Mouse (Mus musculus) cerebellum, adult 18-20 months (tissue): Measurements from ENCODE around the gene Cd6.

Experiments
- DNase-seq, 2 experiments: peaks; one replicate each; pipeline ENCODE4 v3.0.0; 2021

Gene Cd6

DNA sequence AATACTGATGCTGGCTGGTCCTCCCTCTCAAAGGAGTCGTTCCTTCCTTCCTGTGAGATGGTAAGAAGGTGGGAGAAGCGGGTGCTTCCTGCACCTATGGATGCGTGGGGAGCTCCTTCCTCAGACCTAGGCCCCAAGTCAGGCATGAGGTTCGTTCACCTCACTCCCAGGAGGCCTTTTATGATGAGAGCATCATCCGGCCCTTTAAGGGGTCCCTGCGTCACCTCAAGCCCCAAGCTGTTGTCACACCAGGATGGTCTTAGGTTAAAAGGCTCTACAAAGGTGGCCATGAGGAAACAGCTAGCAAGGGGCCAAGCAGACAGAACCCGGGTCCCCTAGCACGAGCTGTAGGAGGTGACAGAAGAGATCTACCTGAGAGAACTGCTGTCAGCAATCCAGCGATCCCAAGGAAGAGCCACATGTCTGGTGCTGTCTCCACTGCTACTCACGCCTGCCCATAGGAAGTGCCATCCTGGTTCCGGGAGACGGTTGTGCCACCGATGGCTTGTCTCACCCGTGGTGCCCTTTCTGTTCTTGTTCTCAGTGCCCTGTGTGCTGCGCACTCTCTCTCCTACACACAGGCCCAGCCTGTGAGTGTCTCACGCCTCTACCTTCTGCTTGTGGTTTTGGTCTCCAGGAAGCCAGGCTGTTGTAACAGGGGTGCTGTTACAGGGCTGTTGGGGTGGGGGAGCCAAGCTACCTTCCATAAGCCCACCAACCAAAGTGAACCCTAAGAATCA is at the start of gene Cd6:
Gene Cd6, minus strand, starts transcription at position 623 of the 740 bp plus-strand sequence.
- no peak for DNase-seq

DNA sequence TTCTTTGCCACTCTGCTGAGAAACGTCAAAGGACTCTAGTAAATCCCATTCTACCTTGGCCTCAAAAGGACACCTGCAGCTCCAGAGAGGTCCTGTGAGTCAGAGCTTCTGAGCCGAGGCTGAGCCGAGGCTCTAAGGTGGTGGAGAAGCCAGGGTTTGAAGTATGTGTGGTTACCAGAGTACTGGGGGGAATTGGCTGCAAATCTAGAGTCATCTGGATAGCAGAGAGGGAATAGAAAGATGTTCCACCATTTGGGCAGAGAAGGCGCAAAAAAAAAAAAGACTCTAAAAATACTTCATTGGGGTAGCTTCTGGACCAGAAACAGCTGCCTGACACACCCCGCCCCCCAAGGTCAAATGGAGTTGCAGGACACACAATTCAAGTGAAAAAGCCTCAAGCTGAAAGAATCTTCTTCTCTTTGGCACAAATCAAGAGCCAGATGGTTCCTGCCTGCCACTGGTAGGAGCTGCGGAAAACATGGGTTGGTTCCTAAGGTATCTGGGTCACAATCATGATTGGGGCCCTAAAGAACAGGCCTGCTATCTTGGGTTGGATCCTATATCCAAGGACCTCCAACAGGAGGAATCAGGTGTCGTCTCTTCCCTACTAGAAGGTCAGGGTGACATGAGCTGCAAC is 48.5 kb upstream of the Cd6 start:
- peak; percentile 75 to 81 for DNase-seq

DNA sequence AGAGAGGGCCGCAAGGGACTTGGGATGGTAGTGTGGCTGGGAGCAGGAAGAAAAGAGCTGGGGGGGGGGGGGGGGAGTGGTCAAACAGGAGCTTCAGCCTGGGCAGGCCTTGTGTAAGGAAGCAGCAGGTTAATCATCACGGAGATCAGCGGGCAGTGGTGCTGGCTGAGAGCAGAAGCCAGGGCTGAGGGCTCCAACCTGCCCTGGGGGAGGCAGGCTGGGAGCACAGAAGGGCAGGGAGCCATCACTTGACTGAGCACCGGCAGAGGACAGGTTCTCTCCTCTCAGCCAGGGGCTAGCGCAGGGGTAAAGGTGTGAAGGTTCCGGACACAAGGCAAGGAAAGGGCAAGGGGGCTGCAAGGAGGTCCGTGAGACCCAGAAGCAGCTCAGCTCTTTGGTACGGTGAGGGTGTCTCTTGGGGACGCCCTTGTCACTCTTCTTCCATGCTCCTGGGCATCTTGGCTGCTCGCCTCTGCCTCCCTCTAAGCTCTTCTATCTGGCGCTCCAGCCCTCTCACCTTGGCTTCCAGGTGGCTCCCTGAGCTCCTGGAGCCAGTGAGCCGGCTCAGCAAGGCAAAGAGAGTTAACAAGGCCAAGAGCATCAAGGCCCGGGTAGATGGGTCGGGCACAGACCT is 41.6 kb upstream of the Cd6 start:
- DNase-seq, result peak in 1 of 2 experiments; percentile 63

DNA sequence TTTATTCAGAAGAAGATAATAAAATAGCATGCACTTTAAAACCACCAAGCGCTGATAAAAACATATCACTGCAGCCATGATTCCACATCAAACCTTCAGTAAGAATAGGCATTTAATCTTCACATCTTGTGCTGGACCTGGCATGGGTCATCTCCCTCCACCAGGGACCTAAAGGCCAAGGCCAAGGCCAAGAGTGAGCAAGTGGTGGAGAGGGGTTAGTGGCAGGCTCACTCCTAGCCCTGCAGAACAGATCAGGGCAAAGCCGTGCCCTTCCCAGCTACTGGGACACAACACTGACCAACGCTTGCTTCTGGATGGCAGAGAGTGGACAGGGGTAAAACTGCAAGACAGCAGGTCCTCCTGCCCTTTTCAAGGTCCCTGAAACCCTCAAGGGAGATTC is 40.8 kb upstream of the Cd6 start:
- DNase-seq, result peak in 1 of 2 experiments; percentile 34

DNA sequence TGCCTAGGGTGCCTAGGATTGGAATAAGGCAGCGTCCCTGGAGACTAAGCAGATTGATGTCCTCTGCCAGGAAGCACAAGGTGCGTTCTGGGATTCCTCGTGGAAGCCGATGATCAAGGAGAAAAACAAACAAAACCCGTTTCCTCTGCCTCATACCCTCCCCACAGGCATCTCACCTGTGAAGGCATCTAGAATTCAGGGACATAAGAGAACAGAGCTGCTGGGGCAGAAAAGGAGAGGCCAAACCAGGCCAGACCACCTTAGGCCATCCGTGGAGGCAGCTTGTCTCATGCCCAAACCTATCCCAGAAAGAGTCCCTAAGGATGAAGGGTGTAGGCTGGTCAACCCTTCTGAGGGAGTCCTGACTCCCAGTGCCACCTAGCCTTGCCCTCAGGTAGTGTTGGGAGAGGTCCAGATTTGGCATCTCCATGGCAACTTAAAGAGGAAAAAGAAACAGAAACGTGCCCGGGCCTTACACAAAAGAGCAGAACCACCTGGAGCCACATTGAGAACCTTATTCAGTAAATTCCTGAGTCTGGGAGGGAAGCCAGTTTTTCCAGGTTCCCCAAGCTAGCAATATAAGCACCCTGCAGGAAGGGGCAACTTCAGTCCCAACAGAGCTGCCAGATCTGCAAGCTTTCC is 40.1 kb upstream of the Cd6 start, which contains the start of gene Tmem132a:
Gene Tmem132a, minus strand, starts transcription at position 55 of the 642 bp plus-strand sequence.
- peak; percentile 65 to 69 for DNase-seq

DNA sequence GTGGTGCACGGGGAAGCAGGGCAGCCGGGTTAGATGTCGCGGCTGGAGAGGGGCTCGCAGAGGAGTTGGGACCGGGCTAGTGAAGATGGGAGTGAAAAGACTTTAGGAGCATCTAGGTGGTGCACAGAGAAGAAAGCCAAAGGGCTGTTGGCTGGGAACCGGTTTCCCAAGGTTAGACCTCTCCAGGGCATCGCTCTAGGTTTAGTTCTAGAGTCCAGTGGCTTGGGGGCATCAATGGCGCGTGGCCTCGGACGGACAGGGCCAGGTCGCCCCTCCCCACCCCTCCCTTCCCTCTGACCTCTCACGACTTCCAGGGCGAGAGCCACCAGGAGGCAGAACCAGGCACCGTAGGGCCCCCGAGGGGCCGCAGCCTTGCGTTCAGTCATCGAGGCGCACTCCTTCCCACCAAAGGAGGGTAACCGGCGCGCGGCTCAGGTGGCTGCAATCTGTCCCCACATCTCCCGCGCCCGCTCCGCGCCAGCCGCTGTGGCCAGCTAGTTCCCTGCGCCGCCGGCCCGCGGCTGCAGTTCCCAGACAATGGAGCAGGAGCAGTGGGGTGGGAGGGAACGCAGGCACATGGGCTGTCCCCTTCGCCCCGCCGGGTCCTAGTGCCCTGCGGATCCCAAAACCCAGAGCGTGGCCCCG is 39.5 kb upstream of the Cd6 start:
- peak; percentile 94 to 95 for DNase-seq

DNA sequence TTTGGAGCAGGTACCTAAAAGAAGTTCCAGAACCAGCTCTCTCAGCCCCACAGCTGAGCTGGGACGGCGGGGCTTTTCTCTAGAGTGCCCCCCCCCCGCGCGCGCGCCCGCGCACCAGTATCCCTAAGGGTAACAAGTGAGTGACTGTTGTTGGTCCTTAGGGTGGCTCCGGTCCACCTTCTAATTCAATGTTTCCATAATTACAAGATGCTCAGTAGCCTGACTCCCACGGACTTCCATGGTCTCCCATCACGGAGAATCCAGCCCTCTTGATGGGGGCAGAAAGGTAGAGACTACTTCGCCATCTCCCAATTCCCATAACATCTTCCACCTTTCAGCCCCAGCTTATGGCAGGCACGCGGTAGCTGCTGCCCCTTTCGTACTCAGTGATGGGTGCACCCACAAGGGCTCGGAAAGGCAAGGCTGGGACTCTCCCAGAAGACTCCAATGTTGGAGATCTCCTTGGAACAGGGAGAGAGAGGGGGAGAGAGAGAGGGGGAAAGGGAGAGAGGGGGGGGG is 38.8 kb upstream of the Cd6 start:
- peak in 1 of 2 experiments; percentile 58 for DNase-seq

DNA sequence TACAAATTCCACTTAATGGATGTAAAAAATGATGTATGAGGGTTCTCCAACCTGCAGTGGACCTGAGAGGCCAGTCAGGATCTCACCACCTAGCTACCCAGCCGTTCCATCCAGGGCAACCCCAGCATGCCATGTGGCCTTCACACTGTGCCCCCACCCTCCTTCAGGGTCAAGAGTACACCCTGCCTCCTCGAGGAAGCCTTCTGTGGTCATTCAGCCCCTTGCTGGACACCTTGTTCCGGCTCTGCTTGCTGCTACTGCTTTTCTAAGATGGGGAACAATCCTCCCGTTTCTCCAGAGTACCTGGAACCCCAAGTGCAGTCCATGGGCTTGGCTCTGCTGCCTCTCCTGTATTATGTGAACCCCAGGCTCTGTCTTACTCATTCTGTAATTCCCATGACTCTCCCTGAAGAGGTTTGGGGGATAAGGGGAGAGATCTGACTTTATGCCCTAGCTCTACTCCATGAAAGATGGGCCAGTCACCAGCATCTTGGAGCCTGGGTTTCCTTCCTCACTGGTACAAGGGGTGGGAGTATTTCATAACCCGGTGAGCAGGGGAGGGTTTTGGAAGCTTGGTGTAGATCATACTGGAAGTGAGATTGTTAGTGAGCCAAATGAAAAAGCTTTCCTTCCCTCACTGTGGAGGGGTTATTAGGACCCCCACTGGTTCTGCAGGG is 38.2 kb upstream of the Cd6 start:
- peak in 1 of 2 experiments; percentile 49 for DNase-seq

DNA sequence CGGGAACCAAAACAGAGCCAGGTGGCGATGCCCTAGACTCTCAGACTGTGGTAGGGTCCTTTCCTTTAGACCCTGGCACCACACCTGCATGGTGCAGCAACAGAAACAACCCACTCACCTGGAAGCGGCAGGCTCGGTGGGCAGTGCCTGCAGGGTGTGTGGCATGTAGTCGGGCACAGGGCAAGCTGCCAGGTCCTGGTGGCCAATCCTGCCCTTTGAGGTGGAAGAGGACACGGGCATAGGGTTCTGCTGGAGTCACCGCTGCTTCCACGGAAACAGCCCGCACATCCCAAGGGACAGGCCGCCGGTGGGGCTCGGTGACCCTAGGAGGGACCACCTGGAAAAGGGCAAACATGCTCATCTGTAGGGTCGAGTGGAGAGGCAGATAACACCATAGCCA is 36.5 kb upstream of the Cd6 start:
- peak; percentile 75 to 79 for DNase-seq

DNA sequence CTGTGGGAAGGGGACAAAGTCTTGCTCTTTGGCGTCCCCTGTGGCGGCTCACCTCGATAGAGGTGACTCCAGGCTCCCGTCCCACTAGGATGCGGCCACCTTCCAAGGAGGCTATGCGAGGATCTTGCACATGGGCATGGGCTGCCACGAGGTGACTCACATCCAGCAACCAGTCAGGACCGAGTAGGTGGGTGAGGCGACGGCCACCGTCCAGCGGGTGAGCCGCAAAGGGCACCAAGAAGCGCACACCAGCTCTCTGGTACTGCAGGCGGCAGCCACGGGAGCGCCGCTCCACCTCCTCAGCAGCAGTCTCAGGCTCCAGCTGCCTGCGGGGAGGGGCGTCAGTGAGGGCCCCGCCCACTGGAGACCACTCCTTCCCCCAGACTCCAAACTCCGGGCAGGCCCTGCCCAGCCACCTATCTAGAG is 30.2 kb upstream of the Cd6 start:
- DNase-seq, result peak; percentile 47 to 54

DNA sequence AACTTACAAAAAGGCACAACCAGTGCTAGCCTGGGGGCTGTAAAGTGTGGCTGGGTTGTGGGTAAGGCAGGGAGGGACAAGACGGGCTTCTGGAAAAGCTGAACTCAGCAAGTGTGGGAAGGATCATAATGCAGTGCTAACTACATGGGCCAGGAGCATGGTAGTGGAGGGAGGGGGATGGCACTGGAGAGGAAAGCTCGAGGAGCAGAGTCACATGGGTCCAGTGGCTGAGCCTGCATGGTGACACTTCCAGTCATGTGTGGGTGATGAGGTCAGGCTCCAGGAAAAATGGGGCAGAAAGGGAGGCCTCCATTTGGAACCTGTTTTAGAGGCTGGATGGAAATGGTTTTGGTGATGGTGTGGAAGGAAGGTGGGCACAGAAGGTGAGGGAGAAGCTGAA is 26.7 kb upstream of the Cd6 start:
- no peak for DNase-seq

DNA sequence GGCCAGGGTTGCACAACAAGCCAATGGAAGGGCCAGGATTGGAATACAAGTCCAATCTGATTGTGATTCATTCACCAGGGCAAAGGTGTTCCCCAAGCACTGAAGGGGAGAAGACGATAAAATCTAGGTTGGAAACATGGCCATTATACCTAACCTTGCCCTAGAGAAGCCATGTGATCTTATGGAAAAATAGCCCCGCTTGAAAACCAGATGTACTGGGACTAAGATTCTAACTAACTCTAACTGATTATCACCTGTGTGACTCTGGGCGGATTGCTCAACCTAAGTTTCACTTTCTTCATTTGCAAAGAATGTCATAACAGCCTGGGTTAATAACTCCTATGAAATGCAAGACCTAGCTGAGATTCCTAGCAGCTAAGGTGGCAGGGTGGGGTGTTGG is 25.6 kb upstream of the Cd6 start:
- no peak for DNase-seq

DNA sequence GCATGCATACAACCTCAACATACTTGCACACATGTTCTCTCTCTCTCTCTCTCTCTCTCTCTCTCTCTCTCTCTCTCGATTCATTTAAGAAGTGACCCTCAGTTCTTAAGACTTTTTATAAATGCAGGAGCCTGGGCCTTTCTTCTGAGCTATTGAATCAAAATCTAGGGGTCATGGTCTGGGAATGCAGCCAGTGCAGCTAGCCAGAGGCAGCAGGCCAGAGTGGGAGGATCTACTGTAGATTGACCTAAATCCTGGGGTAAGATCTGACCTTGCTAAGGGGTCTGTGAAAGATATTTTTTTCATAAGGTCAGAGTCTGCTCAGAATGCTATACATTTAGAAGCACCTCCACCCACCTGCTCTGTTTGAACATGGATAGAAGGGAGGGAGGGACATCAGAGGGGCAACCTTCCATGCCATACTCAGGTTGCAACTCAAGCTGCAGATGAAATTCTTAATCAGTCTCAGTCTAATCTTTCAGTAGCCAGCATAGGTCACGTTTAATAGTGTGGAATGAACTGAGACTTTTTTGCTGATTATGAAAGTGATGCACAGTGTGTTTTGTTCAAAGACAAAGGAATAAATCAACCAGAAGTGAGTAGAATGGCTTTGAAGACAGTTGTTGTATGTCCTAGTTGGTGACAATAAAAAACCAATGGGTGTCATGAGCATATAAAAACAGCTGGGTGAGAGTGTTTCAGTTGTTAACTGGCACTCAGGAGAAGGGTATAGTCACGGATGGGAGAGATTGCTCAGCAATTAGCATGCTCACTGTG is 17.6 kb upstream of the Cd6 start:
- DNase-seq, result peak in 1 of 2 experiments; percentile 35

DNA sequence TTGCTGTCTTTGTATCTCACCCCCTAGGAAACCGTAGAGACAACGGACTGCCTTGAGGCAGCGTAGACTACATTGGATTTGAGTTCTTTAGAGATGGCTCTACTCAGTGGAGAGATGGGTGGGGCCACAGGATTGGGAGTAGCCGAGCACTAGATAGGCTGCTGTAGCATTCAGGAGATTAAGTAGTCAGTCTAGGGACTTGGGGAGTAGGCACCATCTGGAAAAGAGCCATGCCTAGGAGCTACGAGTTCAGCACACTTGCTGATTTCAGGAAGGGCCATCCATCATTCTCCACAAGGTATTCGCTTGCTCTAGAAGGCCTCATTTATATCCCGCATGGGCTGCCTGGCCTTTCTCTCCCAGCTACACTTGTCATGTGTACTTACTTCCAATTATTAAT is 16.3 kb upstream of the Cd6 start:
- DNase-seq, result no peak

DNA sequence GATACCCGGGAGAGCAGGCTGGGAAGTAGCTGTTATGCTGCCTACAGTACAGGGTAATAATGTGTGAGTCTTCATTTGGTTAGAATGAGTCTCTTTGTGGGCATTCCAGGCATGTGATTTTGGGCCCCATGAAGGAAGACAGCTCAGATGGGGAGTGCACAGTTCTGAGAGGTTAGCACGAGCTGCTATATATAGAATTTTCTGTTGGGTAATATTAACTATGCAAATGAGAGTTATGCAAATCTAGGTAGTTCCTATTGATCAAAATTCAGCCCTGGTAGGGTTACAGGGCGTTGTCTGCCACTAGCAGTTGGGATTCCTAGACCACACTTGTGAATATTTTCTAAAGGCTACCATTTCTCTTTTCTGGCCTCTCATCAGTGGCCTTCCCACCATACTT is 15.6 kb upstream of the Cd6 start:
- no peak for DNase-seq

DNA sequence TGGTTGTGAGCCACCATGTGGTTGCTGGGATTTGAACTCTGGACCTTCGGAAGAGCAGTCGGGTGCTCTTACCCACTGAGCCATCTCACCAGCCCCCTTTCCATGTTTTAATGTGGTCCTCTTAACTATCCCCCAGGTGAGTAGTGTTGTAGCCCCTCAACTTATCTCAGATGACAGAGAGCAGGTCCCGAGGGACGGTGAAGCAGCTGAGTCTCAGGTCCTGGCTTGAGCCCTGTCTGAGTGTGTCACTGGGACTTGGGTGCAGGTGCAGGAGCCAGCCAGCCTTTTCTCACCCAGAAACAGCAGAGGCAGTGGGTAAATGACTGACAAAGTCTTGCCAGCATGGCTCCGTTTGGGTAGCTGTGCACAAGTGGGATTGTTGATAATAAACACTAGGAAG is 14.3 kb upstream of the Cd6 start:
- DNase-seq, result no peak

DNA sequence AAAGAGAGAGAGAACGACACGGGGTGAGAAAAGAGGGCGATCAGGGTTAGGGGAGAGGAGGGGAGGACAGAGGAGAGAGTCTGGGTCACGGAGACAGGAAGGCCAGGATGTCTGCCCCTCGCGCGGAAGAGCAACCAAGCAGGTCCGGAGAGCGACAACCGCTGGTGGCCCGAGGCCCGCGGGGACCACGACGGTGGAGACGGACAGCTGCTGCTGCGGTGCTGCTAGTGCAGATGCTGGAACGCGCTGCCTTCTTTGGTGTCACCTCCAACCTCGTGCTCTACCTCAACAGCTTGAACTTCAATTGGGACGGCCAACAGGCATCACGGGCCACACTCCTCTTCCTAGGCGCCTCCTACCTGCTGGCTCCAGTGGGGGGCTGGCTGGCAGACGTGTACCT is 13.1 kb upstream of the Cd6 start:
- no peak for DNase-seq

DNA sequence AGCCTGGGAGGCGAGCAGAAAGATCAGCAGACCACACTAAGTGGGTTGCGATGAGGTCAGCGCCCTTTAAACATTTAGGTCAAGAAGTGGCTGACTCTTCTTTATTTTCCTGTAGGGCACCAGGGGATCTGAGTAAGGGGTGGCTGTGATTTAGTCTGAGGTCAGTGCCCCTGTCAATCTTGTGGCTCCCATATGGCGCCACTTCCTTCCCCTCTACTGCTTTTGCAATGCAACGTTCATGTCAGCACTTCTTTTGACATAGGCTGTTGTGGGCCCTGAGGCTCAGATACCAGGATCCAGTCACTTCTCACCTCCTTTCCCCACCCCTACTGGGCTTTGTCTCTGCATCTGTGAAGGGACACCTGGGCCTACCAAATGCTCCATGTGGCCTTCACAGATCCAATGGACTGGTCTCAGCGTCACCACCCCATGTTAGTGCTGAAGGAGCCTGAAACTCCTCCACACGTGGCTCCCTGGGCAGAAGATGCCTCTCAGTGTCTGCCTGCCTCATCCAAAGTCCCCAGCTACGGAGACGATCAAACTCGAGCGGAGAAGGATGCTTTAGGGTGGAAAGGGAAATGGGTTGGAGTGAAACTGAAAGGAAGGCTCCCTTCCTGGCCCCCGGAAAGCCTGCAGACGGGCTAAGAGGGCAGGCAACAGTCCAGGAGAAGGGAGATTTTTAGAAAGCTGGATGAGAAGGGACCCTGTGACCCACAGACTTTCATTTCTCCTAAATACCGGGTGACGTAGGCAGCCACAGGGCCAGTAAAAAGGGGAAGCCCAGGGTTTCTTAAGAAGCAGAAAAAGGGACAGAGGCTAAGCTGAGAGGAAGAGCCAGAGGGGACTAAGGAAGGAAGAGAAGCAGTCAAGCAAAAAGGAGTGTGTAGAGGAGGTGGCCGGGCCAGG is 12.1 kb upstream of the Cd6 start:
- no peak for DNase-seq

DNA sequence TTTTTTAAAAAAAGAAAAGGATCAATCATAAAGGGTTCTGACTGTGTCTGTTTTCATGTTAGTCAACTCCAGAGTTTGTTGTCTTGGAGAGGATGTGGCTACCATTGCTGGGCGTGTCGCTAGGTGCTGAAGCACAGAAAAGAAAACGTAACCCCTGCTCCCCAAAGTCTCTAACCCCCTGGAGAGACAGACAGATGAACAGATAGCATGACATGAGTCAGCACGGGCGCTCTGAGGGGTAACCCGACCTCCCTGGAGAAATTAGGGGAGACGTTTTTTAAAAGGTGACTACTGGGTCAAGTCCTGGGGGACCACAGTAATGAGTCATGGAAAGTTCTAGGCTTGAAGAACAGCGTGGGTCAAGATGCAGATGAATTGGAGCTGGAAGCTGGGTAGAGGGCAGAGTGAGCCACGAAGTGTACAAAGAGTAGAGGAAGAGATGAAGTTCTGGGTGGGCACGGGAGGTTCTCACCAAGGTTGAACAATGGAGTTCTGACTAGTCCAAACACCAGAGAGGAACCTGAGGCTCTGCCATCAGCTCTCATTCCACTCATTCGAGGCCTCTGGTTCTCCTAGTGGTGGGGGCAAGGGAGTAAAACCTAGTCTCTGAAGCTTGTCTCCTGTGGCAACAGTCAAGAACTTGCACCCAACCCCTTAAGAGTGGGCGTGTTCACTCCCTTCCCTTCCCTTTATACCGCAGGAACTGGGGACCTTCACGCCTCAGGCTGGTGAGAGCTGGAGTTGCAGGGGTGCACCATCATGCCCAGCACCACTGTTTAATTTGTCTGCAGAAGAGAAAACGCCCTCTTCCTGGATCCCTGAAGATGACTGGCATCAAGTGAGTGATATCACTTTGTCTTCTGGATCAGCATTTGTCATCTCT is 9.4 kb upstream of the Cd6 start, which contains the start of gene Slc15a3:
Gene Slc15a3, plus strand, starts transcription at position 718 of the 883 bp plus-strand sequence.
- no peak for DNase-seq
